Mouse (Mus musculus): ENCODE measurements at regions not wholly inside any gene's neighbourhood (a gene's known extent, or its start where the extent isn't known, plus 50 kb on each side); places are given as distances from the start of the nearest gene placed in this dataset.

DNA sequence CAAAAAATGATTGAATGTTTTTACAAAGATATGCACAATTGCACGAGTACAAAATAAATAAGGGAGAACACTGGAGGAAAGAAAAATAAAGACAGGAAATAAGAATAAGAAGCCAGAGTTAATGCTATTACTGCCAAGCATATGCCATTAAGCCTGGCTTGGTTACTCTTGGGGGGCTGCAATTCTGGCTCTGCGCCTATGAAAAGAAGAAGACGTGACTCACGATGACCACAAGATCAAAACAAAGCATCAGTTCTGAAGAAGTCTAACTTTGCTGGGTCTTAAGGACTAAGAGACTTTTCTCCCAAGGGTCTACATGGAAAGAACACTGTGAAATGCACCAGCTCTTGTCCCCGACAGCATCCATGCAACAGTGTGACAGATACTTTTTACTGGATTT lies 454.8 kb upstream of the Mpdz start:
- DNase-seq (ENCODE audit: low spot score) = no peak

DNA sequence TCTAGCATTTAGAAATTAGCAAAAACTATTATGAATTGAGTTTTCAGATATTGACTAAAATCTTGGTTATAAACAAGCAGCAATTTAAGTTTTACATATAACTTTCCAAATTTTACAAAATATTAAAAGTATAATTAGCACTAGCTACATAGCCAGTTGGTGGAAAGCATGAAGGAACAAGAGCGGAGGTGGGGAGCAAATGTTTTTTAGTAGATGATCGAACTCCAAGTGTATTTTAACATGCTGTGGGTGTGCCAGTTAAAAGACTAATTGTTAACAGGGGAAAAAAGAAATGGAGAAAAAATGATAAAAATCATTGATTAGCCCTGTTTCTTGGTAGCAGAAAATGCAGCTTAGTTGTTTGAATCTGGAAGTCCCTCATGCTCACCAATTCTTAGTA lies 426.3 kb upstream of the Mpdz start:
- DNase-seq (ENCODE audit: low spot score) = no peak

- DNase-seq (ENCODE audit: low spot score) = peak; percentile 22
These were observed 399.3 kb upstream of the Mpdz start for GRCm38 (mm10) chr4:81841642-81842494.

GRCm38 (mm10) chr4:81829972-81830371 lies 387.4 kb upstream of the Mpdz start:
- no peak for DNase-seq (ENCODE audit: low spot score)

DNA sequence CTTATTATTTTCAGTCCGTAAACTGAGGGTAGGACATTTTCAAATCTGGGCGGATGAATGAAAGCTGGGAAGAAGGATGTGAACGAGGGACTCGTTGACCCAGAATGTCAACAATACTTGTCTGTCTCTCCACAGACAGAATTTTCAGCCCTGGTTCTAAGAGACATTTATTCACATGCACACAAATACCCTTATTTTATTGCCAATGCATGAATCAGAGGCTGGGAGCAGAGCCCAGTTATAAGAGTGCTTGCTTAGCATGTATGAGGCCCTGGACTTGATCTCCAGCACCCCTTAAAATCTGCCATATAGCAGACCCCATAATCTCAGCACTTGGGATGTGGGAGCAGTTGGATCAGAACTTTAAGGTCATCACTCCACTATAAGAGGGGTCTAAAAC lies 384.8 kb upstream of the Mpdz start:
- no peak for DNase-seq (ENCODE audit: low spot score)

GRCm38 (mm10) chr4:81825966-81826365 lies 383.4 kb upstream of the Mpdz start:
- DNase-seq (ENCODE audit: low spot score) = no peak

GRCm38 (mm10) chr4:81823566-81823965 lies 381.0 kb upstream of the Mpdz start:
- DNase-seq (ENCODE audit: low spot score) = no peak

GRCm38 (mm10) chr4:81789274-81789673 lies 346.7 kb upstream of the Mpdz start:
- no peak for DNase-seq (ENCODE audit: low spot score)

DNA sequence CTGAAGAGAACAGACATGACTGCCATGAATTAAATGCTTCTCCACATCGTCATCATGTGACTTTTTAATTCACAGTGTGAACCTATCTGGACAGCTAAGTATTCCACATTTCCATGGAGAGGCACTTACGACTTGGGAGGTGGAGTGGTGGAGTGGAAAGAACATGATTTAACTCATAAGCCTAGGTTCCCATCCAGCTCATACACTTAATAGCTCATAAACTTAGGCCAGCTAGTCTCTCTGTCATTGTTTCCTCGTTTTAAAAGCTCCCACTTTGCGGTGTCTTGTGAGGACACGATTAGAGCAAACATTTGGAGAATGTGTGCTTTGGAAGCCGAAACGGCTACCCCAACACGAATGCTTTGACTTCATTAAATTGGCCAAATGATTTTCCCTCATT lies 346.0 kb upstream of the Mpdz start:
- DNase-seq (ENCODE audit: low spot score) = no peak

- no peak for DNase-seq (ENCODE audit: low spot score)
These were observed 339.4 kb upstream of the Mpdz start for GRCm38 (mm10) chr4:81781971-81782370.

- DNase-seq (ENCODE audit: low spot score) = no peak
These were observed 324.1 kb upstream of the Mpdz start for GRCm38 (mm10) chr4:81766705-81767104.

DNA sequence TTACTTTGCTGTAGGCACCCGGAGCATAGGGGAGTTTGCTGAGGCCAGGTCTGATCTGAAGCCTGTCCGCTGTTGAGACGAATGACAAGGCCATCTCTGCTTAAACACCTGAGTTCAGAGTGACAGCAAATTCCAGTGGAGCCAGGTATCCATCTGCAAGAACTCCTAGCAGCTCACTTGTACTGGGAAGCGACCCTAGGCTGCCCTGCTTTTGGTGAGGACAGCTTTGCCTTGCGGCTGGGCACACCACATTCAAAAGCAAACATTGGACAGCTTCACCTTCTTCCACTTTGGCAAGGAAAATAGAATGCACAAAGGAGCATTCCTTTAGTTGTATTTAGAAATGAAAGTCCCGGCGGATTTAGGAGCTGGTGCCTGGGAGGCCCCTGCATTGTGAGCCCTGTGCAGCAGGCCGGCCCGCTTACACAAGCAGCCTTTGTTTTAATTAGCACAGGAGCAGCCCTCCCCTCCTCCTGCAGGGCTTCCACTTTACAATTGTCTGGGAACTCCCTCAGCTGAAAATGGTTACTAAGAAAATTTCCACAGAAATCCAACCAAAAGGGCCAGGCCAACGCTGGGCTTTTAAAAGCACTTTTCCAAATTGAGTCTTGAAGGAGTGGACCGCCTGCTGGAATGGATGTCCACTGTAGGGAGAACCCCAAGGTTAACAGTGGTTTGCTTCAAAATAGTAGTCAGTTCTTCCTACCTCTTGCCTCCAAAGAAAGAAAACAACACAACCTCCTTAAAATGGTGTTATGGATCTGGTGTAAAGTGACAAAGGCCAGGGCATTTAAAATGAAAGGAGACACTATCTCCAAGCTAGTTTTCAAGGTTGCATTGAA lies 321.6 kb upstream of the Mpdz start:
- DNase-seq (ENCODE audit: low spot score) = peak; percentile 20

DNA sequence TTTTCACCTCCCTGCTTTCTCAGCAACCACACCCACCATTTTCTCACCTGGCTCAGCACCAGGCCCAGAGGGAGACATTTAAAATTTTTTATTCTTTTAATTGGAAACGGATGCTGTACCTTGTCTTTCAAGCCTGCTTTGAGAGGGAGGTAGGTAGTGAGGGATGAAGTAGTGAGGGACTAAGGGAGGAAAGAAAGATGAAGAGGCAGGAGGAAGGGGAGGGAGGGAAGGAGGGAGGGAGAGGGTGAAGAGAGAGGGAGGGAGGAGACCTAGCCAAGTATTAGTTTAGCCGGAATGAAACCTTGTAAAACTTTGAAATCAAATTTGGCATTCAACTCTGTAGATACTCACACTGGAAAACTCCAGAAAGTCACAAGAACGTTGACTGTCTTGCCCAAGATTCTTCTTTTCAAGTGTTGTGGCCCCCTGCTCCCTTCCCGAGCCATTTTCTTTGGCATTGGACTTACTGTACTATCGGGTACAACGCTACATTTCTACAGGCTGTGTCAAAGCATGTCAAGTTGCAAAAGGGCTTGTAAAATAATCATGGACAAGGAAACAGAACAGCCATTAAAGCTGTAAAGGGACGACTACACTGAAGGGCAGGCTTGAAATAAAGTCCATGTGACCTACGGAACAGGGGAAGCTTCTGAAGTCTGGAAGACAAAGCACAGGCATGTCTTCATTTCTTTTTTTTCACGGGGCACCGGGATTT lies 320.9 kb upstream of the Mpdz start:
- no peak for DNase-seq (ENCODE audit: low spot score)

DNA sequence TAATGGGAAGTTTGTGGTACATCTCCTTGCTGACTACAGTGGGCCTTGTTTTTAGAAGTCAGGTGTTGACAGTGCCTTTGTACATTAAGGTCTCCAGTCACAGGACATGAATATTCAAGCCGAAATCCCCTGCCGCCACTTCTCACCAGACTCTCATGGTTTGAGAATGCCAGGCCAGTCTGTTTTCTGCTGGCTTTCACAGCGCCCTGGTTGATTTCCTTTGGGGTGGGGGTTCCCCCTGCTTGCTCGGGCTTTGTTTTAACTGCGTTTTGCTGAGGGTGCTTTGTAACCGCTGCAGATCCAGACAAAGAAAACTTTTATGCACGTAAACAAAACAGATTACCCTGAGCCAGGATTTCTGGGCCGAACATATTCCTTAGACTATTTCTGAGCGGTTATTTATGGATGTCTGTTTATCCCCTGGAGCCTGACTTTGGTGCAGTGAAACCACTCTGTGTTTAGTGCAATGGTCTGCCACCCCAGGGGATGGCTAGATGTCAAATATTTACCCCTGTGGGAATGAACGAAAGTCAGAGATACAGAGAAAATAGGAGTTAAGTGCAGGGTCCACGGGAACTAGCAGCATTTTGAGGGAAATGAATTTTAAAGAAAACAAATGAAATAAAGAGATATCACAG lies 320.1 kb upstream of the Mpdz start:
- no peak for DNase-seq (ENCODE audit: low spot score)

- DNase-seq (ENCODE audit: low spot score) = no peak
These were observed 315.3 kb upstream of the Mpdz start for GRCm38 (mm10) chr4:81757905-81758304.

DNA sequence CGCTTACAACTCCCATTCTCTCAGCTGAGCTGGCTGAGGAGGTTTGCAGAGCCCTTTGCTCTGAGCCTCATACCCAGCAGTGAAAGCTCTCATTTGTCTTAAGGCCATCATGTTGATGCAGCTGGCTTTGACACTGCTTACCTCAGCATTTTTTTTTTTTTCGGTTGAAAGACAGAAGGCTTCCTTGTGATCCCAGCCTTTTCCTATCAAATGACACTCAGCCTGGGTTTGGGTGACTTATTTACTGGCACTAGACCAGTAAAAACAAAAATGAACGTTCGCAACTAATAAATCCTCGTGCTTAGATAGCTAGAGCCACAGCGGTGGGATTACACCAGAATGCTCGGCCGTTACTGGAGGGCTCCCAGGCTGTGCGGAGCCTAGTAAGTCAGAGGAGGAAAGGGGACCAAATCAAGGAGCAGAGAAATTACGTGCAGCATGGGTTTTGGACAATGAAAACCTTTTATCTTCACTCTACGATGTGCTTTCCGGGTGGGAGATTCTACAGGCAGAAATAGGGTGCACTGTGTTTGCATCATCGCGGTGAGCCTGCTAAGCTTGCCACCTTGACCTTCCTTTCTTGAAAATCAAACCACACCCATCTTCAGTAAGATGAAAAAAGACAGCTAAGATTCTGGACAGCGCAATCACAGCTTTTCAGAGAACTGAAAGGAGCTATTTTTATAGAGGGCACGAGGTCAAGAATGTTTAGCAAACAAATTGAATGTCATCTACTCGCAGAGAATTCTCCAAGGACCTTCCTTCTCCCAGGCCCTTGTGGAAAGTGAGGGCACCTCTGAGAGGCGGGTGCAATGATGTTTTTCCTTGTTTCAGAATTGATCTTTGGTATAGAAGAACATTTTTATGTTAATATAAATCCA lies 302.3 kb upstream of the Mpdz start:
- DNase-seq (ENCODE audit: low spot score) = peak; percentile 52

DNA sequence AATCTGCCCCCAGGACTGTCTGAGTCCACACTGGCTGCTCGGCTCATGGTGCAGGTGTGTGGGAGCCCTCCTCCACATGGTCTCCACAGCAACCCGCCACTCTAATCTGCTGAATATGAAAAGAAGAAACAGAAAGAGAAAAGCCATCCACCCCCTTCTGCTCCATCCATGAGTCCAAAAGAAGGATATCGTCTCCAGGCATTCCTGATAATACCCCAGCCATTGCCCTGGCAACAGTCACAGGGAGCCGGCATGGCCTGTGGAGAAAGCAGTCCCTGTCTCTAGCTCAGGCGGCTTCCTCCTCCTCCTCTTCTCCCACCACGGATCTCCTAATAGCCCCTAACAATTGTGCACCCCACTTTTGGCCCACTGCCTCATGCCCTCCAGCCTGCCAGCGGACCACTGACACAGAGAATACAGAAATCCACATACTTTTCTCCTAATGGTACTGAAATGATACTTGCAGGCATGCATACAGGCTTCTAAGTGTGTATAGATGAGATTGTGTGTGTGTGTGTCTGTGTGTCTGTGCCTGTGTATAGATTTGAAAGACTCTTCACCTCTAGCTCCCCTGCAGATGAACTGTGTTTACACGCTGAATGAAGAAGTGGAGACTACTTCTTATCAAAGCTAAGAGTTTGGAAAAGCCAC lies 301.5 kb upstream of the Mpdz start:
- DNase-seq (ENCODE audit: low spot score) = no peak

DNA sequence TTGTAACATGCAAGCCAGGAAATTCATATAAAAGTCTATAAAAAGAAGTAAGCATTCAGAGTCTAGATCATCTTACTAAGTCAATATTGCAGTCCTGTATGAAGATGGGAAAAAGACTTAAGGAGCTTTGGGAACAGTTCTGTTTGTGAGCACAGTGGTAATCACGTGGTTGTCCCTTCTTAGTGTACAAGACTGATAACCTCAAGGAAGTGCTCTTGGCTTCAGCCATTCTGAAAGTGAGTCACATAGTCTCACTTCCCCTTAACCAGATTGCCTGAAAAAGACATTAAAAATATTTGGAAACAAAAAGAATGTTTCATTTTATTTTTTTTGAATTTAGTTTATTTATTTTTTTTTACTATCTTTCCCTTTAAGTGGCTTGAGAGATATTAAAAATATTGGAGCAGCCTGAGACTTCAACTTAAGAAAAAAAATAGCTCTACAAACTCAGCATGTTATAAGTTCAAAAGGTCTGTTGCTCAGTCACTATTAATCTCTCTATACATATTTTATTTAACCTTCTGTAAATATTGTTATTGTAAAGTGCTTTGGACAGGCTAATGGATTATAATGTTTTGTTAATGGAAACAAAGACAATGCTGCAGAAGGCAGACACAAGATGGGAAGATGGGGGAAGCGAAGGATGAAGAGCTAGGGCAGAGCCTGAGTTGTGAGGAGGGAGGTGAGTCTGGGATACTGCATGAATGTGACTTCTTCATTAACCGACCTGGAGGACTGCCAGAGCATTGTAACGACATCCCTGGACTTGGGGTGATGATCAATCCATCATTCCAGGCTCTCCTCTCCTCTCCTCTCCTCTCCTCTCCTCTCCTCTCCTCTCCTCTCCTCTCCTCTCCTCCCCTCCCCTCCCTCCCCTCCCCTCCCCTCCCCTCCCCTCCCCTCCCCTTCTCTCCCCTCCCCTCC lies 300.2 kb upstream of the Mpdz start:
- peak; percentile 64 for DNase-seq (ENCODE audit: low spot score)

DNA sequence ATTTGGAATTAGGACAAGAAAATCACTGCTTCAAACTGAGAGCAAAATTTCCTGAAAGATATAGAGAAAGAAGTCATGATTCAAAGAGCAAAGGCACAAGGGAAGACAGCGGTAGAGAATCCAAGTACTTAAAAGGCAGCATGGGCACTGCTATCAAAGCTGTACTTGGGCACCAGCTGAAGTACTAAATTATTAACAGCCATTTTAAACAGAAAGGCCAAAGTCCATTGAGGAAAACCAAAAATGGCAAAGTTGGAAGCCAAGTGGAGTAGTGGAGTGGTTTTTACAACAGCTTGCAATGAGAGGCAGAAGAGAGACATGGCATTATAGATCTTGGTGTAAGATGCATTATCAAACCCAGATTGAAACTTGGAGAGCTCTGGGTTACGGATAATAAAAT lies 291.8 kb upstream of the Mpdz start:
- no peak for DNase-seq (ENCODE audit: low spot score)
